ENCODE assay signal across 13 mouse cellular contexts in the genomic region with DNA sequence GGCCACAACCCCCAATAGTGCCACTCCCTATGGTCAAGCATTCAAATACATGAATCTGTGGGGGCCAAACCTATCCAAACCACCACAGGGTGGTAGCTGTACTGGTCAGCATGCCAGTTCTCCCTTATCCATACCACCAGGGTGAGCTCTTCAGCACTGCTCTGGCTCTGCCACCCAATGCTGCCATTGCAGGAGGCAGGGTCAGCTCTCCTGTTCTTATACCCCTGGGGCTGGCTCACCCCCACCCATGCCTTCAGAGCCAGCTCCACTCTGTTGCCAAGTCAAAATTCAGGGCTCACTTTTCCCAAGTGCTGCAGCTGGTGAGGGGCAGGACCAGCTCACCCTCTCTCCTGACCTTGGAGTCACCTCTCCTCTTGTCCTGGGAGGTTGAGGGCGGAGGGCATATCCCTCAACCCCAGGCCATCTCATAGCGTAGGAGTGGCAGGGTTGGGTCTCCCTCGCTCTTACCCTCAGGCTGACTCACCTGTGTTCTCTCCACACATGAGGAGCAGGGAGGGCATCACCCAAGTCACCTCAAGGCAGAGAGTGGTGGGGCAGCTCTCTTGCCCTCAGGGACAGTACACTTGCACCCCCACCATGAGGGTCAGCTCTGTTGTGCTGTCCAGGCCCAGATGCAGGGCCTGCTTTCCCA. TPM values are rescaled to one million over a fixed set of nuclear protein-coding genes. Genes with fewer than 3 reads are reported as not detected.
DNase-seq lines count a peak whose midpoint lies in the region; ATAC-seq and TF ChIP-seq lines count a peak whose summit lies in the region.
"Had no signal": no experiment of that assay in that cellular context is flagged by ENCODE, and none has a peak within 500 bp of the region (broad histone marks: within the 10 kb centered on the region; RNA-seq: fewer than 3 reads in every experiment).

No protein-coding gene starts in this region.

- peak overlapping the region; percentile 99 for H3K27ac ChIP-seq in cerebellum, adult 2 months (ENCODE audit: insufficient read depth, low read length)
- H3K27ac ChIP-seq in heart, embryonic 12.5 days (ENCODE audit: poor library complexity, severe bottlenecking), result no peak overlapping the region
- no peak overlapping the region for H3K27ac ChIP-seq in heart, adult 2 months
- no peak overlapping the region for H3K27ac ChIP-seq in liver, embryonic 13.5 days
- H3K27ac ChIP-seq in liver, embryonic 12.5 days, result no peak overlapping the region
- H3K27ac ChIP-seq: macrophage had no signal

- no peak for TF ChIP-seq POLR2A in cerebellum, adult 2 months (IDR thresholded peaks at IDR 0.05; ENCODE audit: borderline replicate concordance, insufficient read depth, low read length)
- TF ChIP-seq POLR2A in heart, adult 2 months (IDR thresholded peaks at IDR 0.05; ENCODE audit: insufficient read depth, low read depth, low read length), result no peak

- H3K4me2 ChIP-seq in heart, embryonic 12.5 days, result no peak overlapping the region
- H3K4me2 ChIP-seq in liver, embryonic 13.5 days, result no peak overlapping the region
- no peak overlapping the region for H3K4me2 ChIP-seq in liver, embryonic 12.5 days
- H3K4me2 ChIP-seq: liver, embryonic 11.5 days had no signal

- no peaks in the 10 kb centered on the region; the same call in 1 of the 2 replicates for H3K9me3 ChIP-seq in heart, embryonic 12.5 days (replicated peaks)
- H3K9me3 ChIP-seq in liver, embryonic 13.5 days (replicated peaks), result no peaks in the 10 kb centered on the region
- no peaks in the 10 kb centered on the region for H3K9me3 ChIP-seq in liver, embryonic 12.5 days (replicated peaks)

- 94% methylated on average over 3 of the region's 3 CpGs for WGBS in cerebellum, adult 2 months
- WGBS in heart, embryonic 12.5 days, result 88% methylated on average over 3 of the region's 3 CpGs
- WGBS in heart, adult 2 months, result 95% methylated on average over 3 of the region's 3 CpGs
- WGBS in liver, embryonic 13.5 days (ENCODE audit: insufficient replicate concordance), result 88% methylated on average over 3 of the region's 3 CpGs
- 92% methylated on average over 3 of the region's 3 CpGs for WGBS in liver, embryonic 12.5 days (ENCODE audit: insufficient replicate concordance)

- no peak overlapping the region for H3K9ac ChIP-seq in heart, embryonic 12.5 days
- H3K9ac ChIP-seq in heart, adult 2 months (ENCODE audit: low read depth, low read length), result no peak overlapping the region
- H3K9ac ChIP-seq in liver, embryonic 13.5 days, result no peak overlapping the region
- no peak overlapping the region for H3K9ac ChIP-seq in liver, embryonic 12.5 days

- intact Hi-C loops in heart, adult 2 months (cut with DNase I), result no loop called here

- 0 out of 2 replicates have a peak, but pooled peaks cover 2% of the 10 kb centered on the region for H3K36me3 ChIP-seq in heart, embryonic 12.5 days
- peaks cover 3% of the 10 kb centered on the region for H3K36me3 ChIP-seq in heart, adult 2 months (ENCODE audit: control insufficient read depth, insufficient read depth, low read length)
- no peaks in the 10 kb centered on the region for H3K36me3 ChIP-seq in liver, embryonic 13.5 days
- no peaks in the 10 kb centered on the region for H3K36me3 ChIP-seq in liver, embryonic 12.5 days

- peak; percentile 36; the same call in 1 of the 2 replicates for ATAC-seq in heart, embryonic 12.5 days (ENCODE audit: insufficient number of reproducible peaks, low FRiP score)
- ATAC-seq in liver, embryonic 13.5 days (ENCODE audit: low read depth), result 0 out of 2 replicates have a peak, but pooled peaks have one; percentile 5
- ATAC-seq in liver, embryonic 12.5 days, result no peak
- peak; percentile 21; the same call in 1 of the 2 replicates for ATAC-seq in granulocyte monocyte progenitor cell, adult 5-6 weeks (replicated peaks; ENCODE audit: poor library complexity, severe bottlenecking)

- peaks cover 8% of the 10 kb centered on the region for H3K79me2 ChIP-seq in heart, adult 2 months (replicated peaks; ENCODE audit: control insufficient read depth, insufficient read depth, low read length)

- DNase-seq in cerebellum, adult 2 months, result peak in 1 of 2 experiments; percentile 31
- no peak for DNase-seq in cerebellum, postnatal 10 days
- no peak for DNase-seq in heart, adult 2 months
- DNase-seq in liver, embryonic 13.5 days, result no peak
- DNase-seq in right cerebral cortex, postnatal 25 days, result no peak
- DNase-seq: adrenal gland, adult 2 months; heart, postnatal 4 days; thymus, adult 18-20 months had no signal

- no peaks in the 10 kb centered on the region for H3K27me3 ChIP-seq in cerebellum, adult 2 months (ENCODE audit: control insufficient read depth, insufficient read depth, low read length)
- no peaks in the 10 kb centered on the region for H3K27me3 ChIP-seq in heart, embryonic 12.5 days (replicated peaks)
- no peaks in the 10 kb centered on the region for H3K27me3 ChIP-seq in heart, adult 2 months (ENCODE audit: control insufficient read depth, insufficient read depth, low read length)
- H3K27me3 ChIP-seq in liver, embryonic 13.5 days, result no peaks in the 10 kb centered on the region
- no peaks in the 10 kb centered on the region for H3K27me3 ChIP-seq in liver, embryonic 12.5 days (replicated peaks)

- TF ChIP-seq CTCF in cerebellum, adult 2 months (IDR thresholded peaks at IDR 0.05; ENCODE audit: borderline replicate concordance, insufficient read depth, low read depth, low read length), result no peak
- no peak for TF ChIP-seq CTCF in heart, adult 2 months (IDR thresholded peaks at IDR 0.05)

- H3K4me1 ChIP-seq in cerebellum, adult 2 months (ENCODE audit: control insufficient read depth, insufficient read depth, low read length), result peaks cover 13% of the 10 kb centered on the region
- no peaks in the 10 kb centered on the region for H3K4me1 ChIP-seq in heart, embryonic 12.5 days (replicated peaks)
- H3K4me1 ChIP-seq in heart, adult 2 months (ENCODE audit: control insufficient read depth, insufficient read depth, low read length), result peaks cover 6% of the 10 kb centered on the region
- H3K4me1 ChIP-seq in liver, embryonic 13.5 days (replicated peaks), result peaks cover 5% of the 10 kb centered on the region
- peaks cover 19% of the 10 kb centered on the region for H3K4me1 ChIP-seq in liver, embryonic 12.5 days

- TF ChIP-seq EP300 in heart, adult 2 months (IDR thresholded peaks at IDR 0.05; ENCODE audit: insufficient read depth, low read depth, low read length), result no peak

- no peak overlapping the region for H3K4me3 ChIP-seq in cerebellum, adult 2 months (replicated peaks; ENCODE audit: insufficient read depth, low read depth, low read length)
- H3K4me3 ChIP-seq in heart, embryonic 12.5 days, result no peak overlapping the region
- no peak overlapping the region for H3K4me3 ChIP-seq in heart, adult 2 months
- H3K4me3 ChIP-seq in liver, embryonic 13.5 days (replicated peaks), result no peak overlapping the region
- H3K4me3 ChIP-seq in liver, embryonic 12.5 days, result no peak overlapping the region

RNA-seq across cellular contexts. Expression of gene Fam117b, which starts 13.3 kb away (rescaled TPM):
- polyA plus RNA-seq in cerebellum, adult 2 months (2012; rRNA removed), result 27.8 and 27.9 TPM in 2 replicates
- polyA plus RNA-seq in heart, embryonic 12.5 days (2016; fragmentation: Nextera tagmentation; extraction: Ambion mirVana), result 6.6 and 7.8 TPM in 2 replicates
- 10 to 100 TPM; 10.6 to 24.6 TPM for total RNA-seq in heart, adult 2 months (2021)
- polyA plus RNA-seq in heart, adult 2 months (2012; rRNA removed), result 5.2 and 6.1 TPM in 2 replicates
- 2.5 and 2.9 TPM in 2 replicates for polyA plus RNA-seq in liver, embryonic 13.5 days (2015; fragmentation: Nextera tagmentation; extraction: Ambion mirVana)
- 7.6 TPM in 2 replicates for polyA plus RNA-seq in liver, embryonic 12.5 days (2016; fragmentation: Nextera tagmentation; extraction: Ambion mirVana)
- 19.9 and 21.0 TPM in 2 replicates for total RNA-seq in granulocyte monocyte progenitor cell, adult 5-6 weeks (2014; fragmentation: Nextera tagmentation)
- total RNA-seq in granulocyte monocyte progenitor cell, adult 5-6 weeks (2017), result 25.5 and 25.6 TPM in 2 replicates
